Mouse (Mus musculus): ENCODE measurements around the gene Bpifb2. TPM values are rescaled to one million over a fixed set of nuclear protein-coding genes. Genes with fewer than 3 reads are reported as not detected.
"Not testable (repeated sequence)": the region's sequence is repeated elsewhere in the genome, so short reads cannot be mapped to it uniquely, and the experiment has no call there.

Bpifb2 gene
- not detected in 2 replicates for polyA plus RNA-seq (2012; rRNA removed)

DNA sequence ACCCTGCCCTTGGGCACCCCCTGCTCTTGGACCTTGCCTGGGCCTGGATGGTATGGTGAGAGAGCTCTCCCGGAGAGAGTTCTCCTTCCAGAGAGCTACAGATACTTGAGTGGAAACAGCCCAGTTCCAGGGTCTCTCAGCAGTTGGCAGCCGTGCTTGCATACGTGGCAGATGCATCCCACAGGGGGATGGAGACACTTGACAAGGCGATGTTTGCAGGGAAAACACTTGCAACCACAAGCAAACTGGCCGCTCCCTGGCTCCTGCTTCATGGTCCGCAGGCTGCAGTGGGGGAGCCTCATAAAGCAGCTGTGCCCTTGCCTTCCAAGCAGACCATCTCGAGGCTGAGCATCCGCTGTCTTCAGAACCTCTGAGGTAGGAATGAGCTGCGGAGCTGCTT is at the start of gene Bpifb2:
Gene Bpifb2 (plus strand): TSS at position 301 of the 400 bp plus-strand sequence.
- Histone ChIP-seq H3K27ac (ENCODE audit: insufficient read depth, low read length) (no peak within 1 kb of the TSS), H3K4me3 (ENCODE audit: insufficient read depth, low read length) (no peak within 1 kb of the TSS), H3K4me1 (ENCODE audit: control insufficient read depth, insufficient read depth, low read length) (no peaks in the 10 kb centered on the region)
- no peak for TF ChIP-seq CTCF (IDR thresholded peaks at IDR 0.05; ENCODE audit: extremely low read depth, insufficient read depth, low read length)
- no peak for TF ChIP-seq POLR2A (IDR thresholded peaks at IDR 0.05; ENCODE audit: extremely low read depth, insufficient read depth, low read length)

DNA sequence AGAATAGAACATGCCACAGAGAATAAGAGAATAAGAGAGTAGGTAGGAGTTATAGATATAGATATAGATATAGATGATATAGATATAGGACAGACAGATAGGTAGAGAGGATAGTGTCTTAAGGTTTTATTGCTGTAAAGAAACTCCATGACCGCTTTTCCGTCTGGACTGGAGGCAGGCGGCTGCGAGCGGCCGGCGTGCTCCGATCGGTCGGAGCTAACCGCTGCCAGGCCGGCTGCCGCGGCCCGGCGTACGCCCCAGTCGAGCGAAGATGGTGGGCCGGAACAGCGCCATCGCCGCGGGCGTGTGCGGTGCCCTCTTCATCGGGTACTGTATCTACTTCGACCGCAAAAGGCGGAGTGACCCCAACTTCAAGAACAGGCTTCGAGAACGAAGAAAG is 48.9 kb upstream of the Bpifb2 start:
- not testable (repeated sequence) for H3K4me3 ChIP-seq (ENCODE audit: insufficient read depth, low read length); H3K4me1 ChIP-seq (ENCODE audit: control insufficient read depth, insufficient read depth, low read length); H3K27ac ChIP-seq (ENCODE audit: insufficient read depth, low read length)

DNA sequence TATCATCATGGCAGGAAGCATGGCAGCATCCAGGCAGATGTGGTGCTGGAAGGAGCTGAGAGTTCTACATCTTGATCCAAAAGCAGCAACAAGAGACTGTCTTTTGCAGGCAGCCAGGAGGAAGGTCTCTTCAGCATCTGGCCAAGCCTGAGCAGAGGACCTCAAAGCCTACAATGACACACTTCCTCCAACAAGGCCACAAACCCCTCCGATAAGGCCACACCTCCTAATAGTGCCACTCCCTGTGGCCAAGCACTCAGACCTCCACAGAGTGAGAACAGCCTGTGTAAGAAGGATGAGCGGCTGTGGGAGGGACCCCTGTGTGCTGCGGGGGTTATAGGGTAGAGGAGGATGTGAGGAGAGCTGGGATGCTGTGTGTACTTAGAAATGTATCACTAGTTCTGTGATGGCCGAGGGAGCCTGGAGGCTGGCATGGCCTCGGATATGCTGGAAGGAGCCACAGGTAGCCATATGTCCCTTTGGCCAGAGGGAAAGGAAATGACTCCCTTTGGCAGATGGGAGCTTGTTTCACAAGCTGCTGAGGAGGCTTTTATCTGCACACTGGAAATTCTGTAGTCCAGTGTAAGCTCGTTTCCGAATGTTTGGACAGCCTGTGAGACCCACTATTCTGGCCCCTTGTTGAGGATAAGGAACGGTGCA is 47.5 kb upstream of the Bpifb2 start:
- no peaks in the 10 kb centered on the region for H3K4me1 ChIP-seq (ENCODE audit: control insufficient read depth, insufficient read depth, low read length)
- no peak overlapping the region for H3K4me3 ChIP-seq (ENCODE audit: insufficient read depth, low read length)
- TF ChIP-seq POLR2A (IDR thresholded peaks at IDR 0.05; ENCODE audit: extremely low read depth, insufficient read depth, low read length) (no peak), CTCF (IDR thresholded peaks at IDR 0.05; ENCODE audit: extremely low read depth, insufficient read depth, low read length) (no peak)
- H3K27ac ChIP-seq (ENCODE audit: insufficient read depth, low read length): no peak overlapping the region

DNA sequence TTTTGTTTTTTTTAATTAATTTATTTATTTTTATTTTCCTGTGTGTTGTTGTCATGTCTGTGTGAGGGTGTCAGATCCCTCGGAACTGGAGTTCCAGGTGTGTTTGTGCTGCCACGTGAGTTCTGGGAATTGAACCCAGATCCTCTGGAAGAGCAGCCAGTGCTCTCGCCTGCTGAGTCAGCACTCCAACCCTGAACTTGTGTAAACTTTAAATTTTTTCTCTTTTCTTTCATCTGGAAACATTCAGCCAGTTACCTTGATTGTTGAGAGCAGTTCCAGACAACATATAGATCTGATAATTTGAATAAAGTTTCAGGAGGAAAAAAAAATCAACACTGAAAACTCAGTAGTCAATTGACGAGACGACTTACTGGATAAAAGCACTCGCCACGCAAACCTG is 46.1 kb upstream of the Bpifb2 start:
- Histone ChIP-seq H3K4me3 (ENCODE audit: insufficient read depth, low read length) (no peak overlapping the region), H3K27ac (ENCODE audit: insufficient read depth, low read length) (no peak overlapping the region), H3K4me1 (ENCODE audit: control insufficient read depth, insufficient read depth, low read length) (no peaks in the 10 kb centered on the region)
- TF ChIP-seq POLR2A (IDR thresholded peaks at IDR 0.05; ENCODE audit: extremely low read depth, insufficient read depth, low read length): no peak
- TF ChIP-seq CTCF (IDR thresholded peaks at IDR 0.05; ENCODE audit: extremely low read depth, insufficient read depth, low read length): no peak

DNA sequence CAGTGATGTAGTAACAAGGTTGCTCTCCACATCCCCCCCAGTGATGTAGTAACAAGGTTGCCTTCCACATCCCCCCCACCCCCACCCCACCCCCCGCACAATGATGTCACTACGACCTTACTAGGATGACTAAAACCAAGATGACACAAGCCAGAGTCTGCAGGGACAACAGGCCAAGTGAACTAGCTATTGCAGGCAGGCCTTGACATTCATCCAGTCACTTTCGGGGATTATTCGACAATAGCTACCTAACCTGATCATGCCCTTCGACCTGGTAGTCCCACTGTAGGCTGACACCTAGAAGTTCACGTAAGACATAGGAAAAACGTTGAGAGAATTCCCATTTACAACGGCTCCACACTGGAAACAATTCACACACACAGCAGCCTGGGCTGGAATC is 41.6 kb upstream of the Bpifb2 start:
- H3K4me1 ChIP-seq (ENCODE audit: control insufficient read depth, insufficient read depth, low read length): no peaks in the 10 kb centered on the region
- TF ChIP-seq POLR2A (IDR thresholded peaks at IDR 0.05; ENCODE audit: extremely low read depth, insufficient read depth, low read length) (no peak), CTCF (IDR thresholded peaks at IDR 0.05; ENCODE audit: extremely low read depth, insufficient read depth, low read length) (no peak)
- H3K27ac ChIP-seq (ENCODE audit: insufficient read depth, low read length): no peak overlapping the region
- no peak overlapping the region for H3K4me3 ChIP-seq (ENCODE audit: insufficient read depth, low read length)

DNA sequence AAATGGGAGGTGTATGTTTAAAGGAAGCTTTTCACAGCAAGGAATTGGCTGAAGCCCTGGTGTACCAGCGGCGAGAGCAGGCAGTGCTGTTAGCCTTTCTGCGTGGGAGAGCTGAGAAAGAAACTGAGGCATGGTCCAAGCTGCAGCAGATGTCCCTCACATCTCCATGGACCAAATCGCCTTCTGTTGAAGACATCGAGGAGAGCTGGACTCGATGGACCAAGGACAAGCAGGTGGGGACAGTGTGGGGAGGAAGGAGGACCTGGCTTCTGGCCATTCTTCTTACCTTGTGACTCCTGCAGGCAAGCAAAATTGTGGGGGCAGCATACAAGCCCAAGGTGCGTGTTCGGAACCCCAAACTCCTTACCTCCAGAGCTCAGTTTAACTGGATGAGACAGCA is 32.0 kb upstream of the Bpifb2 start:
- Histone ChIP-seq H3K27ac (ENCODE audit: insufficient read depth, low read length) (no peak overlapping the region), H3K4me1 (ENCODE audit: control insufficient read depth, insufficient read depth, low read length) (no peaks in the 10 kb centered on the region), H3K4me3 (ENCODE audit: insufficient read depth, low read length) (no peak overlapping the region)
- TF ChIP-seq POLR2A (IDR thresholded peaks at IDR 0.05; ENCODE audit: extremely low read depth, insufficient read depth, low read length) (no peak), CTCF (IDR thresholded peaks at IDR 0.05; ENCODE audit: extremely low read depth, insufficient read depth, low read length) (no peak)

DNA sequence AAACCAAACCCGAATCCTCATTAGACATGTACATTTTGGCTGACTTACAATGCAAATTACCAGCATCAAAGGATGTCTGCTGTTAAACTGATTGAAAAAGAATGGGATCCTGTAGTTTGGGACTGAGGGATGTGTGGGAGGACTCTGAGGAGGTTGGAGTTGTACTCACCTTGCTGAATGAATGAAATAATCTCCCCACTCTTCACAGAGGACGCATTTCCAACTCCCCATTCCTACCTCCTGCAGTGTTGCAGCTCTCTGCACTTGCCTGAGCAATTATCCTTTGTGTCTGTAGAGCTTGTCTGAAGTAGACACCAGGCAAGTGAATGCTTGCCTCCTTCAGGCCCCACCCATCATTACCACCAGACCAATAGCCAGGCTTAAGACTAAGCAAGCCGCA is 26.5 kb upstream of the Bpifb2 start:
- H3K27ac ChIP-seq (ENCODE audit: insufficient read depth, low read length): no peak overlapping the region
- no peaks in the 10 kb centered on the region for H3K4me1 ChIP-seq (ENCODE audit: control insufficient read depth, insufficient read depth, low read length)
- H3K4me3 ChIP-seq (ENCODE audit: insufficient read depth, low read length): no peak overlapping the region
- TF ChIP-seq POLR2A (IDR thresholded peaks at IDR 0.05; ENCODE audit: extremely low read depth, insufficient read depth, low read length) (no peak), CTCF (IDR thresholded peaks at IDR 0.05; ENCODE audit: extremely low read depth, insufficient read depth, low read length) (no peak)

DNA sequence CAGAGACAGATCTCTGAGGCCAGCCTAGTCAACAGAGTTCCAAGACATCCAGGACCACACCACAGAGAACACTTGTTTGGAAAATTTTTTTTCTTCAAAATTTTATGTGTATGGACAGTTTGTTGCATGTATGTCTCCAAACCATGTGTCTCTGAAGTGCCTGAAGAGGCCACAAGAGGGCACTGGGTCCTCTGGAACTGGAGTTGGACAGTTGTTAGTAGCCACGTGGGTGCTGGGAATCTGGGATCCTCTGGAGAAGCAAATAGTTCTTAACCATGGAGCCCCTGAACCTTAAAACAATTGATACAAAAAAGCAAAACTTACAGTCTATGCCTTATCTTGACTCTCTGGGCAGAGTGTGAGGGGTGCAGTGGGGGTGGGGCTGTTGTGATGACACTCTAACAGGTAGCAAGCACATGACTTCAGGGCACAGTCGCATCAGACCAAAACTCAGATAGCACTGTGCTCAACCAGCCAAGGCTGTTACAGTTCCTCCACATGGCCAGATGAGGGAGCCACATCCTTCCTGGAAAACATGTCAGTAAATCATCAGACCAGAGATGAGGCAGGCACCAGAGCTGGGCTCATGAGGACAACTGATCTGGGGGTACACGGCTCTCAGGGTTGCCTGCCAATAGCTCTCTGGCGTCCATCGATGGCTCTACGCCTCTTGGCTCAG is 24.4 kb upstream of the Bpifb2 start:
- Histone ChIP-seq H3K4me3 (ENCODE audit: insufficient read depth, low read length) (no peak overlapping the region), H3K4me1 (ENCODE audit: control insufficient read depth, insufficient read depth, low read length) (no peaks in the 10 kb centered on the region), H3K27ac (ENCODE audit: insufficient read depth, low read length) (no peak overlapping the region)
- TF ChIP-seq CTCF (IDR thresholded peaks at IDR 0.05; ENCODE audit: extremely low read depth, insufficient read depth, low read length) (peak; percentile 56), POLR2A (IDR thresholded peaks at IDR 0.05; ENCODE audit: extremely low read depth, insufficient read depth, low read length) (no peak)

DNA sequence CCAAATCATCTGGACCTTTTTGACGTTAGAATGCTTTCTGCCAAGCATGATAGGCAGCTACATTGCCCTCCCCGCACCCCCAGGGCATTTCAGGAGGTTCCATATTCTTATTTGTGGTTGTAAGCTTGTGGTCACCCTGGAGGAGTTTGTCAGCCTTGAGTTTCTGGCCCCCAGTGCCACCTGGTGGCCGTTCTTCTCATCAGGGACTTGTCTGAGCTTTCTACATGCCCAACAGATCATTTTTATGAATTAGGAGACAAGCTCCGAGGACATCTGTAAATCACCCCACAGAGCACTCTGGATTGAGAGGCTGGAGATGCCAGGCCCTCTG is 23.9 kb upstream of the Bpifb2 start:
- H3K27ac ChIP-seq (ENCODE audit: insufficient read depth, low read length): no peak overlapping the region
- TF ChIP-seq POLR2A (IDR thresholded peaks at IDR 0.05; ENCODE audit: extremely low read depth, insufficient read depth, low read length) (no peak), CTCF (IDR thresholded peaks at IDR 0.05; ENCODE audit: extremely low read depth, insufficient read depth, low read length) (peak; percentile 53)
- no peaks in the 10 kb centered on the region for H3K4me1 ChIP-seq (ENCODE audit: control insufficient read depth, insufficient read depth, low read length)
- H3K4me3 ChIP-seq (ENCODE audit: insufficient read depth, low read length): no peak overlapping the region

DNA sequence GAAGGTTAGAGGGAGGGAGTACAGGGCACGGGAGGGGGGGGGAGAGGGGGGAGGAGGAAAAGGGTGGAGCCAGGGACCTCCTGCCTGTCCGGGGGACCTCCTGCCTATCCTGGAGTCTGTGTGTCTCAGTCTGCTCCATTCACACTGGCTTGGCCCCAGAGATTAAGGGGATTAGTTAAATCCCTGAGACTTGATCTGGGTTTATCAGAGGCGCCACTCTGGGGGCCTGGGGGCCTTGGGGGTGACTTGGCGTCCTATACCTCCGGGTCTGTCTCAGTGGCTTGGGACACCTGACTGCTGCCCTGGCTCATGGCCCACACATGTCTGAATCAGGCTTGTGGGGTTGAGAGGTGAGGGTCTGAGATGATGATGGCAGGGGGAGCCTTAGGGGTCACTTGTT is 21.3 kb upstream of the Bpifb2 start:
- TF ChIP-seq CTCF (IDR thresholded peaks at IDR 0.05; ENCODE audit: extremely low read depth, insufficient read depth, low read length) (no peak), POLR2A (IDR thresholded peaks at IDR 0.05; ENCODE audit: extremely low read depth, insufficient read depth, low read length) (no peak)
- Histone ChIP-seq H3K4me1 (ENCODE audit: control insufficient read depth, insufficient read depth, low read length) (no peaks in the 10 kb centered on the region), H3K4me3 (ENCODE audit: insufficient read depth, low read length) (no peak overlapping the region), H3K27ac (ENCODE audit: insufficient read depth, low read length) (no peak overlapping the region)

Data from cortical plate, adult 2 months (tissue).